ENCODE assay signal across 23 mouse cellular contexts in genomic region chr15:78996663-78997062, GRCm38 (mm10). TPM values are rescaled to one million over a fixed set of nuclear protein-coding genes. Genes with fewer than 3 reads are reported as not detected.
DNase-seq lines count a peak whose midpoint lies in the region; ATAC-seq and TF ChIP-seq lines count a peak whose summit lies in the region.
"Had no signal": no experiment of that assay in that cellular context is flagged by ENCODE, and none has a peak within 500 bp of the region (broad histone marks: within the 10 kb centered on the region; RNA-seq: fewer than 3 reads in every experiment).

No protein-coding gene starts in this region.

- TF ChIP-seq CTCF in MEL (IDR thresholded peaks at IDR 0.05 in 2 of 3, conservative IDR thresholded peaks at IDR 0.05 in 1 of 3; ENCODE audit: control insufficient read depth in 1 of 3, insufficient read depth in 1 of 3, low read depth in 2 of 3, low read length in 3 of 3, poor library complexity in 1 of 3, severe bottlenecking in 1 of 3): no peak

- WGBS in liver, embryonic 15.5 days (ENCODE audit: insufficient replicate concordance): 58% methylated on average over 3 of the region's 3 CpGs
- 66% methylated on average over 3 of the region's 3 CpGs for WGBS in liver, embryonic 11.5 days
- WGBS in macrophage (ENCODE audit: missing documents): 40% methylated on average over 3 of the region's 3 CpGs
- WGBS in forebrain, embryonic 12.5 days: 81% methylated on average over 3 of the region's 3 CpGs

- DNase-seq in liver, embryonic 11.5 days (ENCODE audit: low spot score): no peak
- DNase-seq in MEL (ENCODE audit: low read depth, low spot score): peak; percentile 14
- peak; percentile 64 for DNase-seq in thymus, postnatal 14 days
- DNase-seq in right cerebral cortex, postnatal 25 days: no peak
- DNase-seq in layer of hippocampus, adult 9-10 months (ENCODE audit: low spot score): no peak
- DNase-seq: adrenal gland, postnatal 25 days; cerebellum, adult 9-10 months; gastrocnemius, postnatal 25 days; kidney, adult 18-20 months; kidney, postnatal 14 days; layer of hippocampus, adult 9-11 months; right cerebral cortex, postnatal 4 days had no signal

- no peak for ATAC-seq in liver, embryonic 15.5 days (ENCODE audit: insufficient read depth)
- ATAC-seq in liver, embryonic 11.5 days (replicated peaks; ENCODE audit: low FRiP score): no peak
- ATAC-seq in forebrain, embryonic 12.5 days (ENCODE audit: low FRiP score): no peak
- ATAC-seq: hindbrain, embryonic 16.5 days; midbrain, embryonic 13.5 days had no signal

- H3K9ac ChIP-seq in liver, embryonic 15.5 days: no peak overlapping the region
- H3K9ac ChIP-seq in liver, embryonic 11.5 days (ENCODE audit: low read depth, low read length): no peak overlapping the region
- no peak overlapping the region for H3K9ac ChIP-seq in MEL (ENCODE audit: control insufficient read depth, low read depth, low read length, poor library complexity, severe bottlenecking)
- H3K9ac ChIP-seq in forebrain, embryonic 12.5 days: no peak overlapping the region
- H3K9ac ChIP-seq: limb, embryonic 13.5 days; midbrain, embryonic 13.5 days had no signal

- TF ChIP-seq EP300 in MEL (IDR thresholded peaks at IDR 0.05; ENCODE audit: low read depth in 1 of 2, low read length in 2 of 2): no peak

- H3K79me2 ChIP-seq in MEL (ENCODE audit: control insufficient read depth, insufficient read depth, low read length, poor library complexity) (no peaks in the 10 kb centered on the region), macrophage (ENCODE audit: inconsistent target) (no peaks in the 10 kb centered on the region)

- TF ChIP-seq POLR2A in MEL (IDR thresholded peaks at IDR 0.05; ENCODE audit: control insufficient read depth in 1 of 2, insufficient read depth in 1 of 2, low read depth in 1 of 2, low read length in 2 of 2, poor library complexity in 1 of 2): no peak

- TF ChIP-seq RAD21 in MEL (IDR thresholded peaks at IDR 0.05; ENCODE audit: low read depth, low read length): no peak

- peaks cover 68% of the 10 kb centered on the region for H3K36me3 ChIP-seq in liver, embryonic 15.5 days (replicated peaks)
- peaks cover 35% of the 10 kb centered on the region for H3K36me3 ChIP-seq in liver, embryonic 11.5 days (ENCODE audit: control insufficient read depth, insufficient read depth, low read length)
- H3K36me3 ChIP-seq in MEL (ENCODE audit: control insufficient read depth in 1 of 2, insufficient read depth in 2 of 2, low read length in 2 of 2) (no peaks in the 10 kb centered on the region), macrophage (ENCODE audit: inconsistent target) (peaks cover 74% of the 10 kb centered on the region)
- H3K36me3 ChIP-seq in forebrain, embryonic 12.5 days (replicated peaks): peaks cover 79% of the 10 kb centered on the region

- H3K4me2 ChIP-seq in liver, embryonic 15.5 days: no peak overlapping the region; the same call in 1 of the 2 replicates
- H3K4me2 ChIP-seq in liver, embryonic 11.5 days: no peak overlapping the region
- no peak overlapping the region for H3K4me2 ChIP-seq in forebrain, embryonic 12.5 days
- H3K4me2 ChIP-seq: heart, embryonic 11.5 days; limb, embryonic 13.5 days; midbrain, embryonic 13.5 days had no signal

- H3K9me3 ChIP-seq in liver, embryonic 15.5 days (replicated peaks): no peaks in the 10 kb centered on the region
- H3K9me3 ChIP-seq in liver, embryonic 11.5 days (ENCODE audit: control insufficient read depth, low read length): no peaks in the 10 kb centered on the region
- H3K9me3 ChIP-seq in MEL (replicated peaks; ENCODE audit: insufficient read depth, low read length): no peaks in the 10 kb centered on the region
- no peaks in the 10 kb centered on the region for H3K9me3 ChIP-seq in forebrain, embryonic 12.5 days
- H3K9me3 ChIP-seq: limb, embryonic 13.5 days; midbrain, embryonic 13.5 days had no signal

- H3K27me3 ChIP-seq in liver, embryonic 15.5 days: no peaks in the 10 kb centered on the region
- H3K27me3 ChIP-seq in liver, embryonic 11.5 days (replicated peaks; ENCODE audit: control insufficient read depth, insufficient read depth, low read length): no peaks in the 10 kb centered on the region
- H3K27me3 ChIP-seq in MEL (ENCODE audit: control insufficient read depth in 1 of 2, insufficient read depth in 2 of 2, low read length in 2 of 2): no peaks in the 10 kb centered on the region
- no peaks in the 10 kb centered on the region for H3K27me3 ChIP-seq in forebrain, embryonic 12.5 days
- H3K27me3 ChIP-seq: limb, embryonic 13.5 days; midbrain, embryonic 13.5 days had no signal

- no peak overlapping the region for H3K4me3 ChIP-seq in liver, embryonic 15.5 days (replicated peaks)
- no peak overlapping the region for H3K4me3 ChIP-seq in liver, embryonic 11.5 days (ENCODE audit: low read depth, low read length)
- H3K4me3 ChIP-seq in MEL (ENCODE audit: control insufficient read depth in 1 of 2, insufficient read depth in 1 of 2, low read depth in 2 of 2, low read length in 2 of 2) (no peak overlapping the region), macrophage (ENCODE audit: inconsistent target) (no peak overlapping the region)
- no peak overlapping the region for H3K4me3 ChIP-seq in forebrain, embryonic 12.5 days (replicated peaks)
- H3K4me3 ChIP-seq: limb, embryonic 13.5 days; midbrain, embryonic 13.5 days had no signal

- peaks cover 14% of the 10 kb centered on the region for H3K4me1 ChIP-seq in liver, embryonic 15.5 days (replicated peaks)
- H3K4me1 ChIP-seq in liver, embryonic 11.5 days (replicated peaks; ENCODE audit: control insufficient read depth, insufficient read depth, low read length): peaks cover 12% of the 10 kb centered on the region
- no peaks in the 10 kb centered on the region for H3K4me1 ChIP-seq in MEL (ENCODE audit: control insufficient read depth in 1 of 2, insufficient read depth in 2 of 2, low read length in 2 of 2)
- no peaks in the 10 kb centered on the region for H3K4me1 ChIP-seq in forebrain, embryonic 12.5 days
- H3K4me1 ChIP-seq: limb, embryonic 13.5 days; midbrain, embryonic 13.5 days had no signal

- peak overlapping the region; percentile 33; the same call in 1 of the 2 replicates for H3K27ac ChIP-seq in liver, embryonic 15.5 days (replicated peaks)
- H3K27ac ChIP-seq in liver, embryonic 11.5 days (ENCODE audit: low read depth, low read length): no peak overlapping the region
- H3K27ac ChIP-seq in MEL (ENCODE audit: control insufficient read depth, low read depth, low read length) (no peak overlapping the region), macrophage (peak overlapping the region; percentile 12; the same call in 1 of the 2 replicates)
- no peak overlapping the region for H3K27ac ChIP-seq in forebrain, embryonic 12.5 days
- H3K27ac ChIP-seq: limb, embryonic 13.5 days; midbrain, embryonic 13.5 days had no signal

TF ChIP-seq in MEL, 35 proteins besides CTCF, POLR2A, EP300 and RAD21:
- TF ChIP-seq RCOR1 (IDR thresholded peaks at IDR 0.05; ENCODE audit: low read depth, low read length) (no peak), MXI1 (IDR thresholded peaks at IDR 0.05; ENCODE audit: low read depth, low read length) (no peak)

RNA-seq across cellular contexts. Expression of gene H1f0, which starts 31.6 kb away (rescaled TPM):
- 118 and 121 TPM in 2 replicates for polyA plus RNA-seq in liver, embryonic 15.5 days (2015; fragmentation: Nextera tagmentation; extraction: Ambion mirVana)
- polyA plus RNA-seq in liver, embryonic 11.5 days (2014; fragmentation: Nextera tagmentation; extraction: Ambion mirVana): 124 and 138 TPM in 2 replicates
- 28.2 and 33.5 TPM in 2 replicates for total RNA-seq in MEL (2012; rRNA removed)
- 100 to 1,000 TPM in 1 of 2 experiments, 10 to 100 TPM in 1; 46.8 to 213 TPM for polyA plus RNA-seq in MEL (2012; ENCODE audit: insufficient read depth in 1 of 2, insufficient read length in 2 of 2, low read depth in 1 of 2, low replicate concordance in 2 of 2, missing spikeins in 1 of 2)
- total RNA-seq in macrophage (2018; cell fraction: chromatin; rRNA removed): 10 to 100 TPM in 9 of 26 experiments, 1 to 10 TPM in 17; 1.3 to 34.0 (median 6.4) TPM
- 100 to 1,000 TPM in 1 of 26 experiments, 10 to 100 TPM in 25; 33.9 to 115 (median 71.3) TPM for total RNA-seq in macrophage (2018; cell fraction: cytosol; rRNA removed)
- total RNA-seq in macrophage (2018; cell fraction: nucleus; rRNA removed): 10 to 100 TPM in 24 of 26 experiments, 1 to 10 TPM in 2; 8.0 to 98.0 (median 32.0) TPM
- polyA plus RNA-seq in macrophage (2018): 47.1 to 75.1 TPM (median 48.4 TPM) in 3 replicates
- polyA plus RNA-seq in forebrain, embryonic 12.5 days (2016; fragmentation: Nextera tagmentation; extraction: Ambion mirVana): 638 and 696 TPM in 2 replicates

RNA-seq across cellular contexts. Expression of gene Galr3, which starts 45.0 kb away (rescaled TPM):
- polyA plus RNA-seq in liver, embryonic 15.5 days (2015; fragmentation: Nextera tagmentation; extraction: Ambion mirVana): 0.17 TPM in 1 of 2 replicates, not detected in the other
- 0.22 and 0.34 TPM in 2 replicates for polyA plus RNA-seq in liver, embryonic 11.5 days (2014; fragmentation: Nextera tagmentation; extraction: Ambion mirVana)
- total RNA-seq in MEL (2012; rRNA removed): 2.5 and 2.6 TPM in 2 replicates
- polyA plus RNA-seq in MEL (2012; ENCODE audit: insufficient read depth in 1 of 2, insufficient read length in 2 of 2, low read depth in 1 of 2, low replicate concordance in 2 of 2, missing spikeins in 1 of 2): 1 to 10 TPM in 1 of 2 experiments, not detected in 1; 4.5 TPM
- total RNA-seq in macrophage (2018; cell fraction: chromatin; rRNA removed): not detected
- total RNA-seq in macrophage (2018; cell fraction: cytosol; rRNA removed): not detected
- total RNA-seq in macrophage (2018; cell fraction: nucleus; rRNA removed): not detected
- polyA plus RNA-seq in macrophage (2018): not detected in 3 replicates
- not detected in 2 replicates for polyA plus RNA-seq in forebrain, embryonic 12.5 days (2016; fragmentation: Nextera tagmentation; extraction: Ambion mirVana)
- total RNA-seq: gastrocnemius, postnatal 25 days; heart, postnatal 25 days had no signal
- polyA plus RNA-seq: embryonic facial prominence, embryonic 14.5 days; forebrain, embryonic 11.5 days; heart, embryonic 11.5 days; limb, embryonic 13.5 days; midbrain, embryonic 13.5 days; neural tube, embryonic 14.5 days had no signal

RNA-seq across cellular contexts. Expression of gene Triobp, which starts 49.1 kb away (rescaled TPM):
- polyA plus RNA-seq in liver, embryonic 15.5 days (2015; fragmentation: Nextera tagmentation; extraction: Ambion mirVana): 20.2 and 21.2 TPM in 2 replicates
- 46.7 and 50.7 TPM in 2 replicates for polyA plus RNA-seq in liver, embryonic 11.5 days (2014; fragmentation: Nextera tagmentation; extraction: Ambion mirVana)
- total RNA-seq in MEL (2012; rRNA removed): 18.4 and 21.3 TPM in 2 replicates
- polyA plus RNA-seq in MEL (2012; ENCODE audit: insufficient read depth in 1 of 2, insufficient read length in 2 of 2, low read depth in 1 of 2, low replicate concordance in 2 of 2, missing spikeins in 1 of 2): 10 to 100 TPM in 1 of 2 experiments, not detected in 1; 31.3 TPM
- 100 to 1,000 TPM in 7 of 26 experiments, 10 to 100 TPM in 19; 21.6 to 213 (median 70.4) TPM for total RNA-seq in macrophage (2018; cell fraction: chromatin; rRNA removed)
- 10 to 100 TPM; 33.0 to 72.2 (median 47.8) TPM for total RNA-seq in macrophage (2018; cell fraction: cytosol; rRNA removed)
- 100 to 1,000 TPM in 2 of 26 experiments, 10 to 100 TPM in 24; 18.0 to 146 (median 56.8) TPM for total RNA-seq in macrophage (2018; cell fraction: nucleus; rRNA removed)
- polyA plus RNA-seq in macrophage (2018): 27.0 to 38.5 TPM (median 29.5 TPM) in 3 replicates
- polyA plus RNA-seq in forebrain, embryonic 12.5 days (2016; fragmentation: Nextera tagmentation; extraction: Ambion mirVana): 40.4 and 46.9 TPM in 2 replicates

Comparison
In these comparisons a context has a peak if more than half of its experiments do, and no peak if none do; other contexts are left out.
1. H3K27ac ChIP-seq: peak in liver, embryonic 15.5 days (single experiment) and macrophage (single experiment); none in liver, embryonic 11.5 days (single experiment), MEL (single experiment) and forebrain, embryonic 12.5 days (single experiment).
2. DNase-seq: peak in MEL (single experiment) and thymus, postnatal 14 days (single experiment); none in liver, embryonic 11.5 days (single experiment), right cerebral cortex, postnatal 25 days (single experiment) and layer of hippocampus, adult 9-10 months (single experiment).